Mouse (Mus musculus) cortical plate, adult 2 months (tissue): Measurements from ENCODE around the gene Olfr876.

ENCODE experiments used
- CTCF ChIP-seq: fragments of 200-500 bp; IDR thresholded peaks from 2 replicates; pipeline ENCODE4 v1.5.1; 2011; ENCODE audit warnings: mild to moderate bottlenecking, control low read depth, low read length; ENCODE audit not compliant: insufficient read depth; ENCODE audit errors: extremely low read depth
- POLR2A ChIP-seq: fragments of 200-500 bp; IDR thresholded peaks from 2 replicates; pipeline ENCODE4 v1.6.1; 2011; ENCODE audit warnings: mild to moderate bottlenecking, low read length, control low read depth; ENCODE audit not compliant: insufficient read depth; ENCODE audit errors: extremely low read depth

DNA sequence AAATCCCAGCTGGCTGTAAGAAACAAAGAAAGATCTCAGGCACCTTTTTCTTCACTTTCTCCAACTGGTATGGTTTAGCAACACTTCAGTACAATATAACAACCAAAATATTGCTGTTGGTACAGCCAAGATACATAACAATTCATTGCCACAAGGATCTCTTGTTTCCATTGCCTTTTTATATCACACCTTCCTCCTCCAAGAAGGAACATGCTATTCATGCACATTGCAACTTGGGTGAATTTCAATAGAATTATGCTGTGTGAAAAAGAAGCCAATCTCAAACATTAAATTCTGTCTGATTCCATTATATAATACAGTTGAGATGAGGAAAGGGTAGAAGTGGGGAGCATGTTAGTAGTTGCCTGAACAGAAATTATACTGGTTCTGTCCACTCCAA, 27.1 kb downstream of the Olfr876 start:
- TF ChIP-seq POLR2A (no peak), CTCF (no peak)
